Mouse (Mus musculus) ES-E14 (cell line): ENCODE results near the gene Sh3d19. TPM values are rescaled to one million over a fixed set of nuclear protein-coding genes. Genes with fewer than 3 reads are reported as not detected.
"Not testable (repeated sequence)": the region's sequence is repeated elsewhere in the genome, so short reads cannot be mapped to it uniquely, and the experiment has no call there.

Experiments
- DNase-seq: peaks from one replicate; pipeline ENCODE4 v3.0.0-alpha.2; 2013; ENCODE audit warnings: low read depth, low spot score
- H3K27ac ChIP-seq: 2 replicates; pipeline ENCODE4 v1.5.1; 2012; ENCODE audit warnings: low read depth, mild to moderate bottlenecking, low read length, moderate library complexity, mixed read lengths; ENCODE audit not compliant: poor library complexity, insufficient read depth, severe bottlenecking
- H3K36me3 ChIP-seq: 2 replicates; pipeline ENCODE4 v1.6.1; 2012; ENCODE audit warnings: mild to moderate bottlenecking, low read length, moderate library complexity, mixed read lengths; ENCODE audit not compliant: control insufficient read depth, poor library complexity, insufficient read depth, severe bottlenecking
- H3K4me1 ChIP-seq, 2 experiments: fragments of 150-350 bp in 1 of 2; sonication (generic) in 1 of 2; 2 replicates each; pipeline ENCODE4 v1.6.1; 2012; ENCODE audit warnings: low read length in 2 of 2, mild to moderate bottlenecking in 1 of 2, mixed read lengths in 1 of 2; ENCODE audit not compliant: control insufficient read depth in 2 of 2, insufficient read depth in 2 of 2, poor library complexity in 1 of 2
- H3K4me3 ChIP-seq, 2 experiments: fragments of 150-350 bp in 1 of 2; sonication (generic) in 1 of 2; 2 replicates each; pipeline ENCODE4 v1.5.1; 2012; ENCODE audit warnings: low read length in 2 of 2, low read depth in 1 of 2, mild to moderate bottlenecking in 1 of 2, mixed read lengths in 1 of 2; ENCODE audit not compliant: insufficient read depth in 1 of 2, poor library complexity in 1 of 2, severe bottlenecking in 1 of 2
- H3K9ac ChIP-seq: 2 replicates; pipeline ENCODE4 v1.6.1; 2012; ENCODE audit warnings: low read depth, mild to moderate bottlenecking, low read length, mixed read lengths; ENCODE audit not compliant: poor library complexity, insufficient read depth, severe bottlenecking
- H3K9me3 ChIP-seq: fragments of 150-350 bp; sonication (generic); 2 replicates; pipeline ENCODE4 v1.6.1; 2012; ENCODE audit warnings: low read depth, mild to moderate bottlenecking, low read length; ENCODE audit not compliant: control insufficient read depth, insufficient read depth
- CHD2 ChIP-seq: IDR thresholded peaks from 2 replicates; pipeline ENCODE4 v1.6.1; 2014; ENCODE audit warnings: mild to moderate bottlenecking, low read depth, low read length, inconsistent platforms
- HCFC1 ChIP-seq: IDR thresholded peaks from 2 replicates; pipeline ENCODE4 v1.6.1; 2012; ENCODE audit warnings: low read length, inconsistent platforms, borderline replicate concordance; ENCODE audit not compliant: insufficient read depth
- ZC3H11A ChIP-seq: IDR thresholded peaks from 2 replicates; pipeline ENCODE4 v1.6.1; 2012; ENCODE audit warnings: low read depth, mild to moderate bottlenecking, inconsistent platforms, low read length, borderline replicate concordance
- ZNF384 ChIP-seq: IDR thresholded peaks from 2 replicates; pipeline ENCODE4 v1.6.1; 2012; ENCODE audit warnings: low read depth, low read length, inconsistent platforms
- in situ Hi-C, 2 experiments: fragments of 600-800 bp; cut with MboI; formaldehyde crosslinking; loops; one replicate each; pipeline ENCODE4 v1.15.1; 2025; ENCODE audit warnings: low sequenced_read_pairs in 2 of 2, inconsistent platforms in 1 of 2; ENCODE audit not compliant: unreplicated experiment in 2 of 2
- total RNA-seq: library from RNA; depleted of rRNA; stranded (reverse); fragments of 300-350 nt; gene quantifications from 2 replicates; pipeline ENCODE4 v1.2.3, GENCODE M21; 2012

Sh3d19 gene
- total RNA-seq, 1 experiment = 13.2 TPM

DNA sequence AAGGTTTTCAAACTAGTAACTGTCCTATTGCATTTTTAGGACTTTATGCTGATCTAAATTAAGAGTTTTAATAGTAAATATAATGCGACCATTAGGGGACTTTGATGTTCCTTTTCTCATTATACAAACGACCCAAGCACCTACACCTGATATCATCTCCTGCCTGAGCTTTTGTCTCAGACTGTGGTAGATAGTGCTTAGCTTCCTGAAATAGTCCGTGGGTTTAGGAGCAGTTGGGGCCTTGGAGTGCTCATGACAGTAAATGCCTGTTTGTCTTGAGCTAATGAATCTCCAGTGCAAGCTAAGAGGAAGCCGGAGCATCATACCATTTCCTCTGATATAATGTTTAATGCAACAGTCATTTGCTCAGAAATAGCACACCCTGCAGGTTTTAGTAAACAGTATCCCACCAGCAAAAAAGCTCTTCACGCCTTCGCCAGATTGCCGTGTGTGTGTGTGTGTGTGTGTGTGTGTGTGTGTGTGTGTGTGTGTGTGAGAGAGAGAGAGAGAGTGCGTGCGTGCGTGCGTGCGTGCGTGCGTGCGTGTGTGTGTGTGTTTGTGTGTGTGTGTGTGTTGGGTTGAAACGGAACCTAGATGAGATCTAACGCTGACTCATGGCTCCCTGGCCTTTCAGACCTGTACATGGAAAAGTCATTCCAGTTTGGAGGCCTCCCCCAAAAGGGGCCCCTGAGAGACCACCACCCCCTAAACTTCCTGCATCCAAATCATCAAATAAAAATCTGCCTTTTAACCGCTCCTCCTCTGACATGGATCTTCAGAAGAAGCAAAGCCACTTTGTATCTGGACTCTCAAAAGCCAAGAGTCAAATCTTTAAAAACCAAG, 132.8 kb downstream of the Sh3d19 start:
- in situ Hi-C loops = loop anchor here in 1 of 2 experiments (25.0 kb wide), 1 partner anchor 391 kb away; no protein-coding TSS in a partner anchor
- TF ChIP-seq ZC3H11A (no peak), HCFC1 (no peak), CHD2 (no peak), ZNF384 (no peak)
- Histone ChIP-seq H3K9me3 (no peaks in the 10 kb centered on the region), H3K36me3 (peaks cover 6% of the 10 kb centered on the region; the same call in 1 of the 2 replicates), H3K27ac (no peak overlapping the region), H3K9ac (no peak overlapping the region), H3K4me1 (no peaks in the 10 kb centered on the region), H3K4me3 (no peak overlapping the region)
- DNase-seq = no peak

DNA sequence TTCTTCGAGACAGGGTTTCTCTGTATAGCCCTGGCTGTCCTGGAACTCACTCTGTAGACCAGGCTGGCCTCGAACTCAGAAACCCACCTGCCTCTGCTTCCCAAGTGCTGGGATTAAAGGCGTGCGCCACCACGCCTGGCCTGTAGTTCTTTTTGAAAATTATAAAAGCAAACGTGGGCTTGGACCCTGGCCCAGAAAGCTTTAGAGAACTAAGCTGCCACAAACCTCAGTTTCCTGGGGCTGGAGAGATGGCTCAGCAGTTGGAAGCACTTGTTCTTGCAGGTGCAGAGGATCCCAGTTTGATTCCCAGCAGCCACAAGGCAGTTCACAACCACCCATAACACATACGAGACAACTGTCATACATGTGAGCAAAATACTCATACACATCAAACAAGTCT, 133.5 kb downstream of the Sh3d19 start:
- not testable (repeated sequence) for H3K27ac ChIP-seq, H3K9ac ChIP-seq, H3K9me3 ChIP-seq, H3K4me3 ChIP-seq, H3K4me1 ChIP-seq, DNase-seq, H3K36me3 ChIP-seq
- in situ Hi-C loops = loop anchor here in 1 of 2 experiments (25.0 kb wide), 1 partner anchor 392 kb away; no protein-coding TSS in a partner anchor

DNA sequence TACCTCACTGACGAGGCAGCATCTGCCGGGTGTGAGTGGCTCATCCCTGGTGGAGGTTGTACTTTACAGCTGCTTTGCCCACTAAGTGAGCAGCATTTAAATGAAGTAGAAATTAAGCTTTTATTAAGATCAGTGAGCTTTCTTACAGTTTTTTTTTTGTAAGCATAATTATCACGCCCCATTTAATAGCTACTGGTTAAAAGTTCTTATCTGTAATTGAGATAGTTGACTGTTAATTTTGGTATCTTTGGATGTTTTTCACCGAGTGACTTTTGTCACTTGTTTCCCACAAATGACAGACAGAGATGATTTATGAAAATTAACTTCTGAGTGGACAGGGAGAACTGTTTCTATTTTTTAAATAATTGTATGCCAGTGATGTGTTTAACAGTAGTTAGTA, 134.0 kb downstream of the Sh3d19 start:
- Histone ChIP-seq H3K4me1 (no peaks in the 10 kb centered on the region), H3K4me3 (no peak overlapping the region), H3K9me3 (no peaks in the 10 kb centered on the region), H3K9ac (no peak overlapping the region), H3K27ac (no peak overlapping the region), H3K36me3 (peaks cover 5% of the 10 kb centered on the region; the same call in 1 of the 2 replicates)
- no peak for TF ChIP-seq ZC3H11A
- in situ Hi-C loops = loop anchor here in 1 of 2 experiments (25.0 kb wide), 1 partner anchor 393 kb away; no protein-coding TSS in a partner anchor
- DNase-seq = no peak

DNA sequence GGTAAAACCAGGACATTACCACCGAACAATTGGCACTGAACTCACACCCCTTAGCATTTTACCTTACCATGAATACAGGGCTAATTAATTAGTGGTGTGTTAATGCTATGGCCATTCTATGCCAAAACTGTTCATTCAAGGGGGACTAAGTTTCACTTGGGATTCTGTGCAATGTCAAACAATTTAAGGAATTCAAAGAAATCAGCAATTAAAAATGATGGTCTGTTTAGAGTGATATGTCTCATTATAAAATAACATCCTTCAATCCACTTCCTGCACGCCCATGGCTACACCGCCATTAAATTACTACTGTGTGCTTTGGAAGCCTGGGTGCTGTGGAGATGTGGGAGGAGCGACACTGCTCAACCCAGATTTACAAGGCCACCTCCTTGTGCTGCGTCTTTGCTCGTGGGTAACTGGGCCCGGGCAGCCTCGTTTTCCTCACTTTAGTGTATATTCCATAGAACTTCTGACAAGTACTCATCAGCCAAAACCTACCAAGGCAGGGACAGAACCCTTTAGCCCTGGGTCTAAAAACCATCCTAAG, 135.2 kb downstream of the Sh3d19 start:
- H3K27ac ChIP-seq = no peak overlapping the region
- no peak for DNase-seq
- H3K4me3 ChIP-seq = no peak overlapping the region
- no peak for TF ChIP-seq HCFC1
- H3K9ac ChIP-seq = no peak overlapping the region
- no peaks in the 10 kb centered on the region for H3K4me1 ChIP-seq
- in situ Hi-C loops = loop anchor here in 1 of 2 experiments (25.0 kb wide), 1 partner anchor 394 kb away; no protein-coding TSS in a partner anchor
- no peaks in the 10 kb centered on the region for H3K9me3 ChIP-seq
- peaks cover 5% of the 10 kb centered on the region; the same call in 1 of the 2 replicates for H3K36me3 ChIP-seq
